Mouse (Mus musculus): ENCODE measurements around the gene Acbd6. TPM values are rescaled to one million over a fixed set of nuclear protein-coding genes. Genes with fewer than 3 reads are reported as not detected.

Acbd6 gene
- total and polyA plus RNA-seq, 2 experiments from 2014 or later, result 114 to 128 TPM

DNA sequence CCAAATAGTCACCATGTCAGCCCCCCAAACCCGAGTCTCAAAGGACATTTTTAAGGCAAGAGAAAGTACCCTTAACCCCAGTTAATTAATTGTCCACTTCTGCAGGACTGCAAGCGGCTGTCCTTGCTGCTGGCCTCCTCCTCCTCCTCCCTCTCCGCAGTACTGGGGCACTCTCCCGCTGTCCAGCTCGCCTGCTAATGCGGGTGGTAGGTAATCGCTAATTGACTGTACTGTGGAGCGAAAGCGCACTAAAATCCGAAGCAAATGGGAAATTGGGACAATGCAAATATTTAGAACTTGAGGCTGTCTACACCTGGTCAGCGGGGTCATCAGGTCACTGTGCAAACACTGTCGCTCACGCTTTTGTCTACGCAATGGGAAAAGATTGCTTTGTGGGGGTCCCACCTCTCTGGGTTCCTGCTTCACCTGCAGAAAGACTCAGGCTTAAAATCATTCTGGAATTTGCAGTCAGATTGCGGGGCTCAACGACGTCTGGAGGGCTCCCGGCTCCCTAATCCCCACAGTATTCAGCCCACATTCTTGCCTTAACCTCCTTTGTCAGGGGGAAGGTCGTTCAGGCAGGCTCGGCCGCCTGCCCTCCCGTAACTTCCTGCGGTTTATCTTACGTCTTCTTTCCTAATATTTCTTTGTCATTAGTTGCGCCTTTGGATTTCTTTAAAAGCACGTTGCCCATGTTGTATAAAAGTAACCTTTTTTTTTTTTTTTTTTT lies 178.3 kb downstream of the Acbd6 start:
- peaks cover 2% of the 10 kb centered on the region; the same call in 1 of the 2 replicates for H3K4me1 ChIP-seq (ENCODE audit: insufficient read depth, low read length)
- no peak for DNase-seq (ENCODE audit: low spot score)
- H3K9ac ChIP-seq (replicated peaks; ENCODE audit: low read length, poor library complexity, severe bottlenecking), result no peak overlapping the region
- H3K27me3 ChIP-seq (ENCODE audit: insufficient read depth, low read length), result peaks cover 70% of the 10 kb centered on the region
- no peak overlapping the region for H3K4me3 ChIP-seq (ENCODE audit: low read depth, low read length)
- 1% methylated on average over 26 of the region's 26 CpGs for WGBS
- no peaks in the 10 kb centered on the region for H3K36me3 ChIP-seq (ENCODE audit: insufficient read depth, low read length)
- H3K9me3 ChIP-seq (ENCODE audit: low read length), result no peaks in the 10 kb centered on the region
- H3K27ac ChIP-seq (ENCODE audit: low read depth, low read length), result no peak overlapping the region
- H3K4me2 ChIP-seq (ENCODE audit: low read depth, low read length, poor library complexity, severe bottlenecking), result no peak overlapping the region
- no peak for TF ChIP-seq CTCF (IDR thresholded peaks at IDR 0.05)
- ATAC-seq (ENCODE audit: low FRiP score), result no peak

- peaks cover 70% of the 10 kb centered on the region for H3K27me3 ChIP-seq (ENCODE audit: insufficient read depth, low read length)
- ATAC-seq (ENCODE audit: low FRiP score) (no peak), DNase-seq (ENCODE audit: low spot score) (no peak)
- H3K4me1 ChIP-seq (ENCODE audit: insufficient read depth, low read length), result peaks cover 11% of the 10 kb centered on the region; the same call in 1 of the 2 replicates
- H3K4me3 ChIP-seq (ENCODE audit: low read depth, low read length), result no peak overlapping the region
- no peak overlapping the region for H3K4me2 ChIP-seq (ENCODE audit: low read depth, low read length, poor library complexity, severe bottlenecking)
- WGBS, result under 1% methylated on average over 55 of the region's 58 CpGs
- no peaks in the 10 kb centered on the region for H3K9me3 ChIP-seq (ENCODE audit: low read length)
- no peak overlapping the region for H3K9ac ChIP-seq (replicated peaks; ENCODE audit: low read length, poor library complexity, severe bottlenecking)
- no peak for TF ChIP-seq CTCF (IDR thresholded peaks at IDR 0.05)
- no peak overlapping the region for H3K27ac ChIP-seq (ENCODE audit: low read depth, low read length)
- no peaks in the 10 kb centered on the region for H3K36me3 ChIP-seq (ENCODE audit: insufficient read depth, low read length)
Observed at GRCm38 (mm10) chr1:155737017-155737808, 179.3 kb downstream of the Acbd6 start.

GRCm38 (mm10) chr1:155737809-155738383 lies 180.0 kb downstream of the Acbd6 start:
- H3K4me3 ChIP-seq (ENCODE audit: low read depth, low read length), result no peak overlapping the region
- no peak for ATAC-seq (ENCODE audit: low FRiP score)
- H3K9me3 ChIP-seq (ENCODE audit: low read length), result no peaks in the 10 kb centered on the region
- WGBS, result under 1% methylated on average over 24 of the region's 25 CpGs
- no peak overlapping the region for H3K27ac ChIP-seq (ENCODE audit: low read depth, low read length)
- H3K4me2 ChIP-seq (ENCODE audit: low read depth, low read length, poor library complexity, severe bottlenecking), result no peak overlapping the region
- peaks cover 66% of the 10 kb centered on the region for H3K27me3 ChIP-seq (ENCODE audit: insufficient read depth, low read length)
- DNase-seq (ENCODE audit: low spot score), result no peak
- peaks cover 17% of the 10 kb centered on the region; the same call in 1 of the 2 replicates for H3K4me1 ChIP-seq (ENCODE audit: insufficient read depth, low read length)
- no peak overlapping the region for H3K9ac ChIP-seq (replicated peaks; ENCODE audit: low read length, poor library complexity, severe bottlenecking)
- H3K36me3 ChIP-seq (ENCODE audit: insufficient read depth, low read length), result no peaks in the 10 kb centered on the region
- no peak for TF ChIP-seq CTCF (IDR thresholded peaks at IDR 0.05)

Other genes with a start within 250 kb of the Acbd6 start
- 177 and 218 TPM in 2 replicates for gene Xpr1, start 140.7 kb upstream of the Acbd6 start, total RNA-seq (2014; rRNA removed)
- gene Xpr1, start 140.7 kb upstream of the Acbd6 start, polyA plus RNA-seq (2015; fragmentation: Nextera tagmentation; extraction: Ambion mirVana), result 29.5 and 38.3 TPM in 2 replicates
- 1.5 and 2.7 TPM in 2 replicates for gene Lhx4, start 193.6 kb downstream of the Acbd6 start, total RNA-seq (2014; rRNA removed)
- 0.99 and 1.1 TPM in 2 replicates for gene Lhx4, start 193.6 kb downstream of the Acbd6 start, polyA plus RNA-seq (2015; fragmentation: Nextera tagmentation; extraction: Ambion mirVana)

Data from midbrain, postnatal 0 days (tissue).